In the genomic region with DNA sequence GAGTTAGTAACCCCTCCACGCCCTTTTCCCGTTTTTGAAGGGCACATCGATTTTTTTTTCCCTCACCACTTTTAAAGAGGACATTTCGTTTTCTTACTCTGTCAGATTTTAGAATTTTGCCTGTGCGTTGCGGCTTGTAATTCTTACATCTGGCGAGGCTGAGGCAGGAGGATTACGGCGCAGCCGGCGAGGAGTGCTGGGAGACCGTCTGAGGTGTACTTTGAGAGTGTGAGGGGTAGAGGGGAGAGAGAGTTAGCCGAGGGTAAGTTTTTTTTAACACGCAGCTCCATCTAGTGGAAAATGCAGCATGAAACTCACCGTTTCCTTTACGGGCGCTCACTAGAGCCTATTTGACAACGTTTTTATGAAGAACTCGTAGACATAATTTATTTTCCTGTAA, we compare ENCODE assay signal across 8 mouse cellular contexts. TPM values are rescaled to one million over a fixed set of nuclear protein-coding genes. Genes with fewer than 3 reads are reported as not detected.
A peak's percentile ranks its signal among the peaks of the same experiment; 100 is the strongest.
DNase-seq lines count a peak whose midpoint lies in the region; ATAC-seq and TF ChIP-seq lines count a peak whose summit lies in the region.

No protein-coding gene starts in this region.

- H3K4me1 ChIP-seq in cerebellum, adult 2 months (ENCODE audit: control insufficient read depth, insufficient read depth, low read length) = no peaks in the 10 kb centered on the region
- no peaks in the 10 kb centered on the region for H3K4me1 ChIP-seq in forebrain, postnatal 0 days (ENCODE audit: insufficient read depth)
- H3K4me1 ChIP-seq in lung, embryonic 16.5 days (replicated peaks; ENCODE audit: control insufficient read depth, insufficient read depth, low read length) = no peaks in the 10 kb centered on the region

- no peaks in the 10 kb centered on the region for H3K27me3 ChIP-seq in cerebellum, adult 2 months (ENCODE audit: control insufficient read depth, insufficient read depth, low read length)
- no peaks in the 10 kb centered on the region for H3K27me3 ChIP-seq in forebrain, postnatal 0 days (ENCODE audit: insufficient read depth, low read length)
- H3K27me3 ChIP-seq in lung, embryonic 16.5 days (ENCODE audit: control insufficient read depth, insufficient read depth, low read depth, low read length) = no peaks in the 10 kb centered on the region

- peak overlapping the region; percentile 79 for H3K27ac ChIP-seq in cerebellum, adult 2 months (ENCODE audit: insufficient read depth, low read length)
- H3K27ac ChIP-seq in forebrain, postnatal 0 days (ENCODE audit: low read depth, low read length) = peak overlapping the region; percentile 94
- H3K27ac ChIP-seq in layer of hippocampus, adult 2 months = peak overlapping the region; percentile 96
- H3K27ac ChIP-seq in lung, embryonic 16.5 days (ENCODE audit: low read length) = peak overlapping the region; percentile 94

- H3K9me3 ChIP-seq in forebrain, postnatal 0 days (ENCODE audit: low read length) = no peaks in the 10 kb centered on the region
- no peaks in the 10 kb centered on the region for H3K9me3 ChIP-seq in lung, embryonic 16.5 days (ENCODE audit: control insufficient read depth, low read length)

- peaks cover 21% of the 10 kb centered on the region; the same call in 1 of the 2 replicates for H3K36me3 ChIP-seq in forebrain, postnatal 0 days (ENCODE audit: insufficient read depth)
- peaks cover 9% of the 10 kb centered on the region for H3K36me3 ChIP-seq in lung, embryonic 16.5 days (ENCODE audit: control insufficient read depth, insufficient read depth, low read length)

- peak overlapping the region; percentile 81 for H3K4me2 ChIP-seq in forebrain, postnatal 0 days (ENCODE audit: low read depth)
- H3K4me2 ChIP-seq in lung, embryonic 16.5 days (ENCODE audit: low read depth, low read length) = peak overlapping the region; percentile 61

- TF ChIP-seq POLR2A in cerebellum, adult 2 months (IDR thresholded peaks at IDR 0.05; ENCODE audit: borderline replicate concordance, insufficient read depth, low read length) = no peak

- H3K4me3 ChIP-seq in cerebellum, adult 2 months (replicated peaks; ENCODE audit: insufficient read depth, low read depth, low read length) = peak overlapping the region; percentile 81
- peak overlapping the region; percentile 58 for H3K4me3 ChIP-seq in forebrain, postnatal 0 days (ENCODE audit: low read depth, low read length)
- H3K4me3 ChIP-seq in layer of hippocampus, adult 2 months = peak overlapping the region; percentile 89
- H3K4me3 ChIP-seq in lung, embryonic 16.5 days (ENCODE audit: low read length) = peak overlapping the region; percentile 67

- TF ChIP-seq CTCF in cerebellum, adult 2 months (IDR thresholded peaks at IDR 0.05; ENCODE audit: borderline replicate concordance, insufficient read depth, low read depth, low read length) = peak; percentile 46; the same call in 1 of the 2 replicates
- peak; percentile 71 for TF ChIP-seq CTCF in forebrain, postnatal 0 days (IDR thresholded peaks at IDR 0.05; ENCODE audit: low read depth)
- peak; percentile 83 for TF ChIP-seq CTCF in layer of hippocampus, adult 2 months (conservative IDR thresholded peaks at IDR 0.05)

- peak; percentile 80 for ATAC-seq in forebrain, postnatal 0 days
- peak; percentile 79 to 80 for ATAC-seq in hematopoietic stem cell, adult 5-6 weeks (replicated peaks in 1 of 2; ENCODE audit: insufficient read depth in 1 of 2, low FRiP score in 2 of 2, low TSS enrichment in 1 of 2, low read depth in 1 of 2, poor library complexity in 2 of 2, severe bottlenecking in 2 of 2)
- ATAC-seq in lung, embryonic 16.5 days (ENCODE audit: low read depth) = peak; percentile 89

- H3K9ac ChIP-seq in forebrain, postnatal 0 days = peak overlapping the region; percentile 75
- peak overlapping the region; percentile 84 for H3K9ac ChIP-seq in lung, embryonic 16.5 days (ENCODE audit: low read length)

- DNase-seq in MN1 (ENCODE audit: low spot score) = peak; percentile 88
- DNase-seq in cerebellum, adult 2 months = peak; percentile 69 to 73
- peak; percentile 79 for DNase-seq in forebrain, postnatal 0 days
- peak; percentile 61 to 78 for DNase-seq in layer of hippocampus, adult 2 months (ENCODE audit: low spot score in 2 of 2)
- peak; percentile 37 for DNase-seq in ovary, adult 18-20 months (ENCODE audit: low spot score)
- DNase-seq in thymus, adult 18-20 months = peak; percentile 56 to 76

- WGBS in cerebellum, adult 2 months = 3% methylated on average over 19 of the region's 19 CpGs
- WGBS in forebrain, postnatal 0 days = 2% methylated on average over 19 of the region's 19 CpGs
- 2% methylated on average over 19 of the region's 19 CpGs for WGBS in lung, embryonic 16.5 days

RNA-seq across cellular contexts. Expression of a gene that starts 0.7 kb away (rescaled TPM):
- polyA plus RNA-seq in cerebellum, adult 2 months (2012; rRNA removed) = 38.0 and 40.0 TPM in 2 replicates
- 9.6 and 11.1 TPM in 2 replicates for total RNA-seq in forebrain, postnatal 0 days (2014; rRNA removed)
- polyA plus RNA-seq in forebrain, postnatal 0 days (2015; fragmentation: Nextera tagmentation; extraction: Ambion mirVana) = 28.7 and 29.2 TPM in 2 replicates
- 4.5 and 26.2 TPM in 2 replicates for total RNA-seq in hematopoietic stem cell, adult 5-6 weeks (2017)
- 10 to 100 TPM; 33.2 to 35.2 TPM for total RNA-seq in layer of hippocampus, adult 2 months (2021)
- polyA plus RNA-seq in lung, embryonic 16.5 days (2015; fragmentation: Nextera tagmentation; extraction: Ambion mirVana) = 61.6 and 66.0 TPM in 2 replicates

RNA-seq across cellular contexts. Expression of a gene that starts 13.4 kb away (rescaled TPM):
- 74.3 and 74.9 TPM in 2 replicates for polyA plus RNA-seq in cerebellum, adult 2 months (2012; rRNA removed)
- 116 and 121 TPM in 2 replicates for total RNA-seq in forebrain, postnatal 0 days (2014; rRNA removed)
- 134 and 135 TPM in 2 replicates for polyA plus RNA-seq in forebrain, postnatal 0 days (2015; fragmentation: Nextera tagmentation; extraction: Ambion mirVana)
- 38.1 and 46.1 TPM in 2 replicates for total RNA-seq in hematopoietic stem cell, adult 5-6 weeks (2017)
- 10 to 100 TPM; 68.6 to 69.0 TPM for total RNA-seq in layer of hippocampus, adult 2 months (2021)
- polyA plus RNA-seq in lung, embryonic 16.5 days (2015; fragmentation: Nextera tagmentation; extraction: Ambion mirVana) = 90.1 and 95.2 TPM in 2 replicates

RNA-seq across cellular contexts. Expression of a gene that starts 34.9 kb away (rescaled TPM):
- polyA plus RNA-seq in cerebellum, adult 2 months (2012; rRNA removed) = 63.4 and 72.9 TPM in 2 replicates
- total RNA-seq in forebrain, postnatal 0 days (2014; rRNA removed) = 135 and 167 TPM in 2 replicates
- polyA plus RNA-seq in forebrain, postnatal 0 days (2015; fragmentation: Nextera tagmentation; extraction: Ambion mirVana) = 40.7 and 59.5 TPM in 2 replicates
- total RNA-seq in hematopoietic stem cell, adult 5-6 weeks (2017) = 42.1 and 47.4 TPM in 2 replicates
- 10 to 100 TPM; 75.1 to 75.5 TPM for total RNA-seq in layer of hippocampus, adult 2 months (2021)
- 60.2 and 61.1 TPM in 2 replicates for polyA plus RNA-seq in lung, embryonic 16.5 days (2015; fragmentation: Nextera tagmentation; extraction: Ambion mirVana)

RNA-seq across cellular contexts. Expression of a gene that starts 56.5 kb away (rescaled TPM):
- 0.51 and 0.65 TPM in 2 replicates for polyA plus RNA-seq in cerebellum, adult 2 months (2012; rRNA removed)
- not detected in 2 replicates for total RNA-seq in forebrain, postnatal 0 days (2014; rRNA removed)
- polyA plus RNA-seq in forebrain, postnatal 0 days (2015; fragmentation: Nextera tagmentation; extraction: Ambion mirVana) = 0.14 and 0.19 TPM in 2 replicates
- total RNA-seq in hematopoietic stem cell, adult 5-6 weeks (2017) = 1.5 TPM in 1 of 2 replicates, not detected in the other
- total RNA-seq in layer of hippocampus, adult 2 months (2021) = under 1 TPM in 1 of 2 experiments, not detected in 1; 0.27 TPM
- not detected in 2 replicates for polyA plus RNA-seq in lung, embryonic 16.5 days (2015; fragmentation: Nextera tagmentation; extraction: Ambion mirVana)

Comparison
In these comparisons a context has a peak if more than half of its experiments do, and no peak if none do; other contexts are left out.
1. Peak in every context shown above with its lines: DNase-seq, ATAC-seq, H3K4me3 ChIP-seq and H3K27ac ChIP-seq.
2. DNase-seq: peak in every context shown above with its lines; median percentile 88 in MN1; 79 in forebrain, postnatal 0 days; 71 in cerebellum, adult 2 months; 70 in layer of hippocampus, adult 2 months; 66 in thymus, adult 18-20 months; 37 in ovary, adult 18-20 months.